Comparison of ENCODE assay signal across 29 mouse cellular contexts in genomic region chr5:136073526-136073925, GRCm38 (mm10). TPM values are rescaled to one million over a fixed set of nuclear protein-coding genes. Genes with fewer than 3 reads are reported as not detected.
DNase-seq lines count a peak whose midpoint lies in the region; TF ChIP-seq lines count a peak whose summit lies in the region.
"Had no signal": no experiment of that assay in that cellular context is flagged by ENCODE, and none has a peak within 500 bp of the region (broad histone marks: within the 10 kb centered on the region; RNA-seq: fewer than 3 reads in every experiment).

No protein-coding gene starts in this region.

- H3K9ac ChIP-seq in ES-E14 (ENCODE audit: insufficient read depth, low read depth, low read length, poor library complexity, severe bottlenecking) = no peak overlapping the region
- H3K9ac ChIP-seq: embryonic facial prominence, embryonic 12.5 days; forebrain, embryonic 12.5 days had no signal

- TF ChIP-seq POLR2A in testis, adult 2 months (IDR thresholded peaks at IDR 0.05; ENCODE audit: control insufficient read depth, low read depth, low read length) = no peak

- H3K9me3 ChIP-seq in E14TG2a.4 (ENCODE audit: low read length) = no peaks in the 10 kb centered on the region
- H3K9me3 ChIP-seq in ES-E14 (ENCODE audit: control insufficient read depth, insufficient read depth, low read depth, low read length) = no peaks in the 10 kb centered on the region
- H3K9me3 ChIP-seq: embryonic facial prominence, embryonic 12.5 days; forebrain, embryonic 10.5 days; forebrain, embryonic 12.5 days had no signal

- H3K27ac ChIP-seq in testis, adult 2 months (ENCODE audit: control insufficient read depth, insufficient read depth, low read depth, low read length) = no peak overlapping the region
- H3K27ac ChIP-seq in ES-E14 (ENCODE audit: insufficient read depth, low read depth, low read length, poor library complexity, severe bottlenecking) = peak overlapping the region; percentile 15; the same call in 1 of the 2 replicates
- H3K27ac ChIP-seq: embryonic facial prominence, embryonic 12.5 days; forebrain, embryonic 10.5 days; forebrain, embryonic 12.5 days had no signal

- in situ Hi-C loops in ES-E14 (cut with MboI; ENCODE audit: low sequenced_read_pairs in 2 of 2, unreplicated experiment in 2 of 2) = no loop called here

- no peaks in the 10 kb centered on the region for H3K36me3 ChIP-seq in testis, adult 2 months (ENCODE audit: control insufficient read depth, insufficient read depth, low read length)
- H3K36me3 ChIP-seq in E14TG2a.4 (ENCODE audit: insufficient read depth, low read length) (no peaks in the 10 kb centered on the region), ES-E14 (ENCODE audit: control insufficient read depth, insufficient read depth, low read length, poor library complexity, severe bottlenecking) (no peaks in the 10 kb centered on the region)
- H3K36me3 ChIP-seq: embryonic facial prominence, embryonic 12.5 days; forebrain, embryonic 10.5 days; forebrain, embryonic 12.5 days had no signal

- H3K27me3 ChIP-seq in testis, adult 2 months (ENCODE audit: control insufficient read depth, insufficient read depth, low read length) = no peaks in the 10 kb centered on the region
- H3K27me3 ChIP-seq in E14TG2a.4 (ENCODE audit: insufficient read depth, low read length) = no peaks in the 10 kb centered on the region
- H3K27me3 ChIP-seq: embryonic facial prominence, embryonic 12.5 days had no signal

- H3K4me1 ChIP-seq in testis, adult 2 months (ENCODE audit: control insufficient read depth, insufficient read depth, low read length) = peaks cover 12% of the 10 kb centered on the region
- H3K4me1 ChIP-seq in E14TG2a.4 (replicated peaks; ENCODE audit: low read depth, low read length) (peaks cover 92% of the 10 kb centered on the region), ES-E14 (ENCODE audit: control insufficient read depth in 2 of 2, insufficient read depth in 2 of 2, low read length in 2 of 2, poor library complexity in 1 of 2) (peaks cover 6 to 21% of the 10 kb centered on the region in 2 experiments; a peak in 2 of 4 replicates)
- H3K4me1 ChIP-seq: forebrain, embryonic 10.5 days had no signal

- H3K4me3 ChIP-seq in testis, adult 2 months (ENCODE audit: control insufficient read depth, low read depth, low read length) = peak overlapping the region; percentile 19
- peak overlapping the region; percentile 43 for H3K4me3 ChIP-seq in E14TG2a.4 (replicated peaks; ENCODE audit: low read length)
- no peak overlapping the region for H3K4me3 ChIP-seq in ES-E14 (ENCODE audit: insufficient read depth in 1 of 2, low read depth in 1 of 2, low read length in 2 of 2, poor library complexity in 1 of 2, severe bottlenecking in 1 of 2)
- H3K4me3 ChIP-seq: embryonic facial prominence, embryonic 12.5 days; erythroblast, embryonic 14.5 days; forebrain, embryonic 10.5 days; forebrain, embryonic 12.5 days had no signal

- no peak for DNase-seq in testis, postnatal 14 days (ENCODE audit: low spot score)
- no peak for DNase-seq in ES-E14 (ENCODE audit: low read depth, low spot score)
- peak; percentile 82 for DNase-seq in ZHBTc4 (ENCODE audit: low read depth, low spot score)
- DNase-seq in heart, adult 18-20 months = no peak
- DNase-seq in heart, adult 8-10 months (ENCODE audit: low spot score) = no peak
- no peak for DNase-seq in heart, adult 11 months
- DNase-seq: adrenal gland, adult 8-10 months; adrenal gland, postnatal 14 days; adrenal gland, postnatal 36 days; B cell, adult 2 months; cerebellum, adult 11-12 months; cerebellum, adult 2 months; cerebellum, adult 9-11 months; cerebellum, postnatal 14 days; cerebellum, postnatal 36 days; embryo, embryonic 11 days had no signal

- TF ChIP-seq CTCF in testis, adult 2 months (IDR thresholded peaks at IDR 0.05; ENCODE audit: control insufficient read depth, insufficient read depth, insufficient replicate concordance, low read depth, low read length) = no peak
- TF ChIP-seq CTCF in E14TG2a.4 (conservative IDR thresholded peaks at IDR 0.05; ENCODE audit: low read length) = no peak

TF ChIP-seq in ES-E14, 5 proteins besides CTCF, POLR2A, EP300 and RAD21:
- no peak for TF ChIP-seq ZC3H11A (IDR thresholded peaks at IDR 0.05; ENCODE audit: borderline replicate concordance, low read depth, low read length)
- TF ChIP-seq ZNF384 (IDR thresholded peaks at IDR 0.05; ENCODE audit: low read depth, low read length) = no peak
- no peak for TF ChIP-seq MAFK (IDR thresholded peaks at IDR 0.05; ENCODE audit: insufficient read depth, low read depth, low read length)
- no peak for TF ChIP-seq CHD2 (IDR thresholded peaks at IDR 0.05; ENCODE audit: low read depth, low read length)
- TF ChIP-seq HCFC1 (IDR thresholded peaks at IDR 0.05; ENCODE audit: borderline replicate concordance, insufficient read depth, low read length) = no peak

RNA-seq across cellular contexts. Expression of gene Rasa4, which starts 10.2 kb away (rescaled TPM):
- 1.5 and 1.7 TPM in 2 replicates for polyA plus RNA-seq in testis, adult 2 months (2012; rRNA removed)
- total RNA-seq in ES-E14 (2012; rRNA removed) = 17.4 and 21.7 TPM in 2 replicates
- 1 to 10 TPM; 4.8 to 5.4 TPM for total RNA-seq in heart, adult 18-20 months (2021)
- 1 to 10 TPM; 6.6 to 7.6 (median 6.9) TPM for total RNA-seq in heart, adult 8-10 months (2022)

RNA-seq across cellular contexts. Expression of gene Upk3bl, which starts 19.2 kb away (rescaled TPM):
- polyA plus RNA-seq in testis, adult 2 months (2012; rRNA removed) = 88.3 and 108 TPM in 2 replicates
- 2.2 and 5.1 TPM in 2 replicates for total RNA-seq in ES-E14 (2012; rRNA removed)
- total RNA-seq in heart, adult 18-20 months (2021) = not detected
- total RNA-seq in heart, adult 8-10 months (2022) = not detected
- total RNA-seq: adrenal gland, postnatal 14 days; adrenal gland, postnatal 36 days; CH12.LX; common myeloid progenitor, adult 5-6 weeks; MEL had no signal
- polyA plus RNA-seq: CD4-positive, CD25-positive, alpha-beta regulatory T cell, adult 4 months; erythroblast, embryonic 14.5 days; forebrain, embryonic 14.5 days; forebrain, embryonic 16.5 days had no signal

RNA-seq across cellular contexts. Expression of gene Upk3b, which starts 35.2 kb away (rescaled TPM):
- polyA plus RNA-seq in testis, adult 2 months (2012; rRNA removed) = 0.84 and 0.88 TPM in 2 replicates
- total RNA-seq in ES-E14 (2012; rRNA removed) = 1.6 and 2.2 TPM in 2 replicates
- 10 to 100 TPM; 11.1 to 23.7 TPM for total RNA-seq in heart, adult 18-20 months (2021)
- 10 to 100 TPM; 13.3 to 26.7 (median 18.2) TPM for total RNA-seq in heart, adult 8-10 months (2022)
- total RNA-seq: CH12.LX; common myeloid progenitor, adult 5-6 weeks; MEL had no signal
- polyA plus RNA-seq: CD4-positive, CD25-positive, alpha-beta regulatory T cell, adult 4 months; cerebellum, adult 2 months; erythroblast, embryonic 14.5 days; forebrain, embryonic 10.5 days; forebrain, embryonic 12.5 days; forebrain, embryonic 14.5 days; forebrain, embryonic 16.5 days; frontal cortex, adult 2 months had no signal

RNA-seq across cellular contexts. Expression of gene Polr2j, which starts 42.9 kb away (rescaled TPM):
- 31.4 and 35.3 TPM in 2 replicates for polyA plus RNA-seq in testis, adult 2 months (2012; rRNA removed)
- 168 and 195 TPM in 2 replicates for total RNA-seq in ES-E14 (2012; rRNA removed)
- total RNA-seq in heart, adult 18-20 months (2021) = 10 to 100 TPM; 63.7 to 78.8 TPM
- 10 to 100 TPM; 73.1 to 88.1 (median 78.9) TPM for total RNA-seq in heart, adult 8-10 months (2022)

Comparison
In these comparisons a context has a peak if more than half of its experiments do, and no peak if none do; other contexts are left out.
1. H3K4me3 ChIP-seq: peak in testis, adult 2 months (single experiment) and E14TG2a.4 (single experiment); none in ES-E14 (0 of 2).